Mouse (Mus musculus) liver, adult 2 months (tissue): Measurements from ENCODE around the gene Tdgf1. TPM values are rescaled to one million over a fixed set of nuclear protein-coding genes. Genes with fewer than 3 reads are reported as not detected.

Experiments used
- DNase-seq: peaks from one replicate; pipeline ENCODE4 v3.0.0-alpha.2; 2011; ENCODE audit warnings: low read depth, low spot score; ENCODE audit errors: extremely low read depth
- H3K27ac ChIP-seq: fragments of 200-500 bp; replicated peaks from 2 replicates; pipeline ENCODE4 v1.5.1; 2012; ENCODE audit warnings: low read depth, mild to moderate bottlenecking, control low read depth, inconsistent platforms, low read length; ENCODE audit not compliant: insufficient read depth
- H3K27me3 ChIP-seq: fragments of 200-500 bp; 2 replicates; pipeline ENCODE4 v1.6.1; 2012; ENCODE audit warnings: mild to moderate bottlenecking, moderate library complexity, low read length, inconsistent platforms; ENCODE audit not compliant: control insufficient read depth, insufficient read depth
- H3K36me3 ChIP-seq: fragments of 200-500 bp; 2 replicates; pipeline ENCODE4 v1.6.1; 2012; ENCODE audit warnings: low read length, inconsistent platforms; ENCODE audit not compliant: control insufficient read depth, insufficient read depth
- H3K4me1 ChIP-seq: fragments of 200-500 bp; 2 replicates; pipeline ENCODE4 v1.6.1; 2011; ENCODE audit warnings: low read length; ENCODE audit not compliant: control insufficient read depth, insufficient read depth
- H3K4me3 ChIP-seq: fragments of 200-500 bp; 2 replicates; pipeline ENCODE4 v1.5.1; 2011; ENCODE audit warnings: low read depth, mild to moderate bottlenecking, control low read depth, low read length, moderate library complexity; ENCODE audit not compliant: insufficient read depth
- H3K79me2 ChIP-seq: fragments of 200-500 bp; 2 replicates; pipeline ENCODE4 v1.6.1; 2012; ENCODE audit warnings: inconsistent platforms, mild to moderate bottlenecking, low read length, moderate library complexity; ENCODE audit not compliant: control insufficient read depth, insufficient read depth
- H3K9ac ChIP-seq: fragments of 200-500 bp; 2 replicates; pipeline ENCODE4 v1.6.1; 2012; ENCODE audit warnings: low read depth, mild to moderate bottlenecking, control low read depth, inconsistent platforms, low read length
- CTCF ChIP-seq: fragments of 200-500 bp; IDR thresholded peaks from 2 replicates; pipeline ENCODE4 v1.5.1; 2011; ENCODE audit warnings: low read depth, low read length, control low read depth
- POLR2A ChIP-seq: fragments of 200-500 bp; IDR thresholded peaks from 2 replicates; pipeline ENCODE4 v1.6.1; 2011; ENCODE audit warnings: low read length, control low read depth; ENCODE audit not compliant: insufficient read depth; ENCODE audit errors: extremely low read depth
- WGBS: fragments of 180-500 bp; shearing (Covaris S2); methylation state at CpG from one replicate; pipeline ENCODE4 v1.1.7; 2018; 5-methylcytosine and 5-hydroxymethylcytosine counted together
- polyA plus RNA-seq: library from polyadenylated mRNA; depleted of rRNA; stranded (reverse); fragments of >200 nt; gene quantifications from 2 replicates; pipeline ENCODE4 v1.2.3, GENCODE M21; 2012; rRNA removed
- total RNA-seq: library from RNA; depleted of rRNA; stranded (reverse); fragments of >200 nt; gene quantifications from 2 replicates; pipeline ENCODE4 v1.2.3, GENCODE M21; 2014; rRNA removed

Tdgf1 gene
- total RNA-seq: not detected in 2 replicates
- not detected in 2 replicates for polyA plus RNA-seq

DNA sequence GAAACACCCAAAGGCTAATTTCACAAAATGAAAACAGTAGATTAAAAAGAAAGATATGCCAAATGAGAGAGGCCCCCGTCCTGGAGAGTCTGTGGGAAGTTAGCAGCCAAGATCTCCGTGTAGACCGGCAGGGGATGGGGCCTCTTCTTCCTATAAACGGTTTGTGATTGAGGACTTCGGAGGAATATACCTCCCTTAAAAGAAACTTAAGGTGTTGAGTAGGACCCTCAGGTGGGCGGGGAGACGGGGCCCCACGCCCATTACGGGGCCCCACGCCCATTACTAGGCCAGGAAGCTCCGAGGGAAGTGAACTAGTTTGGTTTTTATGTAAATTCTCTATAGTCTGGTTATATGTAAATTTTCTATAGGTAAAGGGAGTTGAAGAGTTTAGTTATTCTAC lies at the start of gene Tdgf1:
Gene Tdgf1 (minus strand): TSS at position 233 of the 400 bp plus-strand sequence.
- H3K4me3 ChIP-seq: no peak within 1 kb of the TSS
- H3K9ac ChIP-seq: no peak within 1 kb of the TSS
- DNase-seq: no peak
- TF ChIP-seq POLR2A (no peak), CTCF (no peak)
- no peaks in the 10 kb centered on the region for H3K4me1 ChIP-seq
- no peaks in the 10 kb centered on the region for H3K36me3 ChIP-seq
- no peak within 1 kb of the TSS for H3K27ac ChIP-seq
- 74% methylated on average over 11 of the region's 11 CpGs for WGBS
- H3K27me3 ChIP-seq: no peaks in the 10 kb centered on the region
- no peaks in the 10 kb centered on the region for H3K79me2 ChIP-seq

DNA sequence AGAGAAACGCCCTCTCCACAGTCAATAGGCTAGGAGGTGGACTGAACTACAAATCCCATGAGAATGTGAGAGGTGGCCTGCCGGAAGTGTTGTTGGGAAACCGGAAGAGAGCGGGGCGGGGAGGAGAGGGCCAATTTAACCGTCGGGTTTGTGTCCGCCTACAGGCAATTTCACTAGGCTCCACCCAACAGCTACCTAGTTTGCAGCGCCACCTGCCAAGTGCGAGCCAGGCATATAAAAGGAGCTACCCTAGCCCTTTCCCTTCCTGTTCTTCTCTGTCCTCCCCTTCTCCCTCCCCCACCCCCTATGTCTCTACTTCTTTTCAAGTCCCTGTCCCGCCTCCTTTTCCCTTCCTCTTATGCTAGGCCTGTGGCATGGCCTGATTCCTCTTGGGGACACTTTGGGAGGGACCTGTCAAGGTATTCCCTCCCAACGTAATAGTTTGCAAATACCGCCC lies 48.8 kb upstream of the Tdgf1 start:
- Histone ChIP-seq H3K4me3 (peak overlapping the region; percentile 40; the same call in 1 of the 2 replicates), H3K79me2 (no peaks in the 10 kb centered on the region), H3K4me1 (peaks cover 19% of the 10 kb centered on the region), H3K36me3 (no peaks in the 10 kb centered on the region), H3K27ac (peak overlapping the region; percentile 94), H3K27me3 (no peaks in the 10 kb centered on the region), H3K9ac (peak overlapping the region; percentile 78)
- TF ChIP-seq CTCF (peak; percentile 44), POLR2A (no peak)
- peak; percentile 98 for DNase-seq
- WGBS: 1% methylated on average over 13 of the region's 13 CpGs

DNA sequence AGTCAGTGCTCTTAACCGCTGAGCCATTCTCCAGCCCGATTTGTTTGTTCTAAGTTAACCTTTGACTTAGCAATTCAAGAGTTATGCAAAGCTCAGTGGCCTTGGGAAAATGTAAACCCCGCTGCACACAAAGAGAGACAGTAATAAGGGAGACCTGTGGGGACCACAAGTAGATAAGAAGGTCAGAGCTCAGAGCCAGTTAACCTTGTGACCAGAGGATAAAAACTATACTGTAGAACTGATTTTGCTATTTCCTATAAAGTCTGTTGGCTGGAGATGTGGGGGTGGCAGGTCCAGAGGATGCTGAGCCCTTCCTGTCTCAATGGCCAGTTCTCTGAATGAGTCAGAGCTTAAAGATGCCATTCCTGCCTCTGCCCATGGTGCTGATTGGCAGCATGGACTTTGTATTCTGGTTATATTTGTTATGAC lies 47.3 kb upstream of the Tdgf1 start:
- TF ChIP-seq CTCF (no peak), POLR2A (no peak)
- Histone ChIP-seq H3K4me3 (no peak overlapping the region), H3K27me3 (no peaks in the 10 kb centered on the region), H3K9ac (no peak overlapping the region), H3K27ac (peak overlapping the region; percentile 76), H3K36me3 (no peaks in the 10 kb centered on the region), H3K4me1 (peaks cover 19% of the 10 kb centered on the region), H3K79me2 (peaks cover 9% of the 10 kb centered on the region; the same call in 1 of the 2 replicates)
- DNase-seq: peak; percentile 97
- WGBS: 6% methylated on average over 3 of the region's 3 CpGs

DNA sequence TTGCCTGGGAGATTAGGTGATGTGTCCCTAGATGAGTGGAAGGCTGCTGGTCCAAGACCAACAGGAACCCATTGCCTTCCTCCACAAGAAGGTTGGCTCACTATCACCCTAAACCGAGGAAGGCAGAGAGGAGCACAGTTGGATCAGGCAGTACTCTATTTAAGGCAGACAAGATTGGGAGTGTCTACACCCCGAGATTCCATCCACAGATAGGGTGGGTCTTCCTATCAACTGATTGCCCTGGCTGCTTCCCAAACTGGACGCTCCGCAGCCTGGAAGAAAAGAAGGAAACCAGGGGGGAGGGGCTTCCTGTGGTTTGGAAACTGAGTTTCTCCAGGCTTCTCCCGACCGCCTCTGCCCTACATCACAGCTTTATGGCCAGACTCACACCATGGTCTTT lies 44.2 kb upstream of the Tdgf1 start, which contains the start of gene Rtp3:
Gene Rtp3 (minus strand): TSS at position 380 of the 400 bp plus-strand sequence.
- peaks cover 9% of the 10 kb centered on the region; the same call in 1 of the 2 replicates for H3K79me2 ChIP-seq
- TF ChIP-seq POLR2A: no peak
- TF ChIP-seq CTCF: no peak
- peak; percentile 78 for DNase-seq
- H3K27ac ChIP-seq: peak within 1 kb of the TSS; percentile 93
- no peaks in the 10 kb centered on the region for H3K27me3 ChIP-seq
- H3K9ac ChIP-seq: peak within 1 kb of the TSS; percentile 87
- peaks cover 30% of the 10 kb centered on the region for H3K4me1 ChIP-seq
- H3K36me3 ChIP-seq: peaks cover 5% of the 10 kb centered on the region
- WGBS: 2% methylated on average over 6 of the region's 6 CpGs
- H3K4me3 ChIP-seq: peak within 1 kb of the TSS; percentile 72

DNA sequence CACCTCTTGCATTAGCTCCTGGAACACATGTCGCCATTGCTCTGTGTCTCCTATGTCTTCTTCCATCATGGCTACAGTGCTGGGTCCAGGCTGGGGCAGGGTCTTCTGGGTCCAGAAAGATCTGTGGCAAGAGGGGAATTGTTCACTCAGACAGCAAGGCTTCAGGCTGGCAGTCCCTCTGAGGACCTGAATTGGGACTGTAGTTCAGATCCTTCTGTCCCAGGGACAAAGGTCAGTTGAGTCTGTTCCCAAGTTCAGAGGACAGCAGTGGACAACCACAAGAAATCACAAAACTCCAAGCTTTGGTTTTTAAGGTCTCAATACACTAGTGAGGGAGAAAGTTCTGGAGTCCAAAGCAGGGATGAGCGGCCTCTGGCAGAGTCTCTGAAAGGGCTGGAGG lies 43.6 kb upstream of the Tdgf1 start:
- Histone ChIP-seq H3K4me3 (peak overlapping the region; percentile 72), H3K4me1 (peaks cover 31% of the 10 kb centered on the region), H3K27ac (peak overlapping the region; percentile 93), H3K27me3 (no peaks in the 10 kb centered on the region), H3K36me3 (peaks cover 5% of the 10 kb centered on the region), H3K79me2 (peaks cover 9% of the 10 kb centered on the region; the same call in 1 of the 2 replicates), H3K9ac (peak overlapping the region; percentile 87)
- DNase-seq: peak; percentile 97
- WGBS: 36% methylated on average over 2 of the region's 2 CpGs
- TF ChIP-seq POLR2A (peak; percentile 66; the same call in 1 of the 2 replicates), CTCF (no peak)

DNA sequence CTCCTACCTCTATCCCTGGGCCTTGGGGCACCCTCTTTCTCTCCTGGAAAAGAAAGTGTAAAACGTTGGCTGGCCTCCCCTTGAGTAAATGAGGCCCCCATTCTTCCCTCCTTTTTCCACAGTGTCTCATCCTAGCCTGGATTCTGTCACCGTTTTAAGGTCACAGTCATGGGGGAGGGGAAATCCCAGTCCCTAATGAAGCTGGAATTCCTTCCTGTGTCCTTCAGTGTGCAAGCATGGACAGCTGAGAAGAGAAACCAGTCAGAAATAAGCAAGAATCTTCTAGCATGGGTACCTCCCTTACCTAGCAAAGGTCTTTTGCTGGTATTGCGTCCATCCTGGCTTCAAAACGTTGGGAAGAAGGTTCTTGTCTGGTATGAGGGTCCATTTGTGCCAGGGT lies 43.2 kb upstream of the Tdgf1 start:
- peaks cover 9% of the 10 kb centered on the region; the same call in 1 of the 2 replicates for H3K79me2 ChIP-seq
- H3K27me3 ChIP-seq: no peaks in the 10 kb centered on the region
- 16% methylated on average over 4 of the region's 4 CpGs for WGBS
- peak overlapping the region; percentile 93 for H3K27ac ChIP-seq
- TF ChIP-seq POLR2A (no peak), CTCF (no peak)
- peaks cover 29% of the 10 kb centered on the region for H3K4me1 ChIP-seq
- peak overlapping the region; percentile 87 for H3K9ac ChIP-seq
- peak; percentile 63 for DNase-seq
- H3K36me3 ChIP-seq: peaks cover 5% of the 10 kb centered on the region
- peak overlapping the region; percentile 72 for H3K4me3 ChIP-seq
